In genomic region chr7:139379745-139380144, GRCm38 (mm10) we compare ENCODE assay signal across 26 mouse cellular contexts. TPM values are rescaled to one million over a fixed set of nuclear protein-coding genes. Genes with fewer than 3 reads are reported as not detected.
A peak's percentile ranks its signal among the peaks of the same experiment; 100 is the strongest.
DNase-seq lines count a peak whose midpoint lies in the region; ATAC-seq lines count a peak whose summit lies in the region.
"Had no signal": no experiment of that assay in that cellular context is flagged by ENCODE, and none has a peak within 500 bp of the region (broad histone marks: within the 10 kb centered on the region; RNA-seq: fewer than 3 reads in every experiment).

No protein-coding gene starts in this region.

- intact Hi-C loops in heart, postnatal 25 days (cut with DNase I) = no loop called here

- DNase-seq in adrenal gland, postnatal 14 days = peak; percentile 2
- no peak for DNase-seq in adrenal gland, adult 8-10 months
- no peak for DNase-seq in heart, postnatal 25 days (ENCODE audit: low spot score)
- DNase-seq in lung, adult 18-20 months = no peak
- no peak for DNase-seq in right cerebral cortex, adult 18-20 months
- DNase-seq: adrenal gland, postnatal 25 days; cerebellum, adult 11-12 months; cerebellum, adult 8-10 months; cerebellum, postnatal 10 days; cerebellum, postnatal 36 days; embryo, embryonic 11 days; gastrocnemius, postnatal 25 days; heart, adult 2 months; heart, postnatal 14 days had no signal

- no peak for ATAC-seq in heart, embryonic 13.5 days (ENCODE audit: extremely low read depth, insufficient number of reproducible peaks, low FRiP score, low TSS enrichment)
- ATAC-seq in lung, embryonic 16.5 days (ENCODE audit: low read depth) = peak; percentile 43
- peak; percentile 87 for ATAC-seq in intestine, embryonic 16.5 days
- ATAC-seq: forebrain, embryonic 15.5 days; hindbrain, embryonic 16.5 days had no signal

- H3K36me3 ChIP-seq in heart, embryonic 13.5 days = no peaks in the 10 kb centered on the region
- no peaks in the 10 kb centered on the region for H3K36me3 ChIP-seq in lung, embryonic 16.5 days (ENCODE audit: control insufficient read depth, insufficient read depth, low read length)
- H3K36me3 ChIP-seq in intestine, embryonic 16.5 days (ENCODE audit: control insufficient read depth, insufficient read depth, low read length) = no peaks in the 10 kb centered on the region
- H3K36me3 ChIP-seq: embryonic facial prominence, embryonic 10.5 days; embryonic facial prominence, embryonic 13.5 days; forebrain, embryonic 12.5 days; forebrain, embryonic 15.5 days; heart, embryonic 12.5 days; hindbrain, embryonic 10.5 days; hindbrain, embryonic 13.5 days had no signal

- H3K27ac ChIP-seq in heart, embryonic 13.5 days (replicated peaks) = 0 out of 2 replicates have a peak overlapping the region, but pooled peaks have one; percentile 24
- H3K27ac ChIP-seq in lung, embryonic 16.5 days (ENCODE audit: low read length) = peak overlapping the region; percentile 59
- no peak overlapping the region; the same call in 1 of the 2 replicates for H3K27ac ChIP-seq in intestine, embryonic 16.5 days (ENCODE audit: low read length)
- H3K27ac ChIP-seq: embryonic facial prominence, embryonic 10.5 days; embryonic facial prominence, embryonic 13.5 days; forebrain, embryonic 12.5 days; forebrain, embryonic 15.5 days; heart, adult 2 months; hindbrain, embryonic 10.5 days; hindbrain, embryonic 13.5 days had no signal

- 38% methylated on average over 2 of the region's 2 CpGs for WGBS in heart, embryonic 13.5 days
- WGBS in lung, embryonic 16.5 days = 40% methylated on average over 2 of the region's 2 CpGs
- WGBS in intestine, embryonic 16.5 days = 57% methylated on average over 2 of the region's 2 CpGs

- peaks cover 27% of the 10 kb centered on the region for H3K4me1 ChIP-seq in heart, embryonic 13.5 days
- H3K4me1 ChIP-seq in lung, embryonic 16.5 days (replicated peaks; ENCODE audit: control insufficient read depth, insufficient read depth, low read length) = peaks cover 1% of the 10 kb centered on the region
- peaks cover 6% of the 10 kb centered on the region for H3K4me1 ChIP-seq in intestine, embryonic 16.5 days (ENCODE audit: control insufficient read depth, insufficient read depth, low read length)
- H3K4me1 ChIP-seq: embryonic facial prominence, embryonic 10.5 days; embryonic facial prominence, embryonic 13.5 days; forebrain, embryonic 12.5 days; hindbrain, embryonic 10.5 days; hindbrain, embryonic 13.5 days had no signal

- H3K9ac ChIP-seq in heart, embryonic 13.5 days = 0 out of 2 replicates have a peak overlapping the region, but pooled peaks have one; percentile 6
- H3K9ac ChIP-seq in lung, embryonic 16.5 days (ENCODE audit: low read length) = no peak overlapping the region
- H3K9ac ChIP-seq in intestine, embryonic 16.5 days (ENCODE audit: low read depth, low read length) = 0 out of 2 replicates have a peak overlapping the region, but pooled peaks have one; percentile 6
- H3K9ac ChIP-seq: embryonic facial prominence, embryonic 13.5 days; forebrain, embryonic 12.5 days; forebrain, embryonic 15.5 days; heart, embryonic 12.5 days; hindbrain, embryonic 13.5 days had no signal

- H3K4me3 ChIP-seq in heart, embryonic 13.5 days = no peak overlapping the region
- H3K4me3 ChIP-seq in lung, embryonic 16.5 days (ENCODE audit: low read length) = no peak overlapping the region
- no peak overlapping the region for H3K4me3 ChIP-seq in intestine, embryonic 16.5 days (ENCODE audit: low read length)
- H3K4me3 ChIP-seq: embryonic facial prominence, embryonic 10.5 days; embryonic facial prominence, embryonic 13.5 days; erythroblast, embryonic 14.5 days; forebrain, embryonic 12.5 days; forebrain, embryonic 15.5 days; heart, adult 2 months; heart, embryonic 12.5 days; hindbrain, embryonic 10.5 days; hindbrain, embryonic 13.5 days had no signal

- no peaks in the 10 kb centered on the region for H3K9me3 ChIP-seq in heart, embryonic 13.5 days
- no peaks in the 10 kb centered on the region for H3K9me3 ChIP-seq in lung, embryonic 16.5 days (ENCODE audit: control insufficient read depth, low read length)
- H3K9me3 ChIP-seq in intestine, embryonic 16.5 days (ENCODE audit: control insufficient read depth, low read length) = no peaks in the 10 kb centered on the region
- H3K9me3 ChIP-seq: embryonic facial prominence, embryonic 10.5 days; embryonic facial prominence, embryonic 13.5 days; forebrain, embryonic 12.5 days; forebrain, embryonic 15.5 days; heart, embryonic 12.5 days; hindbrain, embryonic 10.5 days; hindbrain, embryonic 13.5 days had no signal

- H3K27me3 ChIP-seq in heart, embryonic 13.5 days (replicated peaks) = no peaks in the 10 kb centered on the region
- no peaks in the 10 kb centered on the region for H3K27me3 ChIP-seq in lung, embryonic 16.5 days (ENCODE audit: control insufficient read depth, insufficient read depth, low read depth, low read length)
- H3K27me3 ChIP-seq in intestine, embryonic 16.5 days (replicated peaks; ENCODE audit: control insufficient read depth, insufficient read depth, low read length) = no peaks in the 10 kb centered on the region
- H3K27me3 ChIP-seq: embryonic facial prominence, embryonic 13.5 days; forebrain, embryonic 12.5 days; forebrain, embryonic 15.5 days; heart, embryonic 12.5 days; hindbrain, embryonic 13.5 days had no signal

- no peak overlapping the region for H3K4me2 ChIP-seq in heart, embryonic 13.5 days
- H3K4me2 ChIP-seq in lung, embryonic 16.5 days (ENCODE audit: low read depth, low read length) = no peak overlapping the region
- H3K4me2 ChIP-seq in intestine, embryonic 16.5 days (ENCODE audit: low read depth, low read length) = no peak overlapping the region
- H3K4me2 ChIP-seq: embryonic facial prominence, embryonic 13.5 days; forebrain, embryonic 12.5 days; forebrain, embryonic 15.5 days; heart, embryonic 12.5 days; hindbrain, embryonic 13.5 days had no signal

RNA-seq across cellular contexts. Expression of gene Inpp5a, which starts 9.2 kb away (rescaled TPM):
- total RNA-seq in adrenal gland, postnatal 14 days (2021) = 60.1 and 60.3 TPM in 2 replicates
- 10 to 100 TPM; 85.2 to 98.8 (median 89.6) TPM for total RNA-seq in adrenal gland, adult 8-10 months (2022)
- polyA plus RNA-seq in heart, embryonic 13.5 days (2015; fragmentation: Nextera tagmentation; extraction: Ambion mirVana) = 58.4 and 58.5 TPM in 2 replicates
- total RNA-seq in heart, postnatal 25 days (2021) = 100 to 1,000 TPM; 292 to 306 TPM
- polyA plus RNA-seq in lung, embryonic 16.5 days (2015; fragmentation: Nextera tagmentation; extraction: Ambion mirVana) = 26.8 and 28.8 TPM in 2 replicates
- 8.9 and 27.7 TPM in 2 replicates for polyA plus RNA-seq in intestine, embryonic 16.5 days (2015; fragmentation: Nextera tagmentation; extraction: Ambion mirVana)
